Mouse (Mus musculus): ENCODE data around the gene Polr2b.

GRCm38 (mm10) chr5:77370378-77370892 lies 60.5 kb downstream of the Polr2b start:
- TF ChIP-seq CTCF (IDR thresholded peaks at IDR 0.05; ENCODE audit: control insufficient read depth, insufficient read depth, insufficient read length) (no peak), MAX (IDR thresholded peaks at IDR 0.05) (no peak)
